Mouse (Mus musculus): ENCODE measurements around the gene Slc25a13.
"Not testable (repeated sequence)": the region's sequence is repeated elsewhere in the genome, so short reads cannot be mapped to it uniquely, and the experiment has no call there.

Gene Slc25a13

DNA sequence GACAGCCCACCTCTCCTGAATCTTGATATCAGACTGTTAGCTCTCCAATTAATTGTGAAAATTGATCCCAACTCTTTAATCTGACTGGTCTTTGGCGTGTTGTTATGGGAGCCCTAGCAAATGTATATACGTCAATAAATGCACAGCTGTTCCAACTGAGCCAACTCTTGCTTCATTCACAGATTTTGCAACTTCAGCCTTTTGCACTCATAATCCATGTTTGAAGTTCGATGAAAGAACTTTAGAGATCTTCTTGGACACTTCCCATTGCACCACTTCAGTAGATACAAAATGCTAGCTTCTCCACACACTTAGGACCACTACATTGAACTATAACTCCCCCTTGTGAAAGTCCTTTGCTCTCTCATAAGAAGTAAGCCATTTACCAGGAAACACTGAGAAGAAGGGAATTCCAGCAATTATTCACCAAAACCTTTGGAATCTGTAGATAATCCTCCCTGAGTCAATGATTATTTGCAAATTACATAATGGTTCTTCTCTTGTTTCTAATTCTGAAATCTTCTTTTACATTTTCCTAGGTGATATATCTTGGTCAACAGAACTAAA is 11.3 kb downstream of the Slc25a13 start:
- ATAC-seq (ENCODE audit: low TSS enrichment): no peak

DNA sequence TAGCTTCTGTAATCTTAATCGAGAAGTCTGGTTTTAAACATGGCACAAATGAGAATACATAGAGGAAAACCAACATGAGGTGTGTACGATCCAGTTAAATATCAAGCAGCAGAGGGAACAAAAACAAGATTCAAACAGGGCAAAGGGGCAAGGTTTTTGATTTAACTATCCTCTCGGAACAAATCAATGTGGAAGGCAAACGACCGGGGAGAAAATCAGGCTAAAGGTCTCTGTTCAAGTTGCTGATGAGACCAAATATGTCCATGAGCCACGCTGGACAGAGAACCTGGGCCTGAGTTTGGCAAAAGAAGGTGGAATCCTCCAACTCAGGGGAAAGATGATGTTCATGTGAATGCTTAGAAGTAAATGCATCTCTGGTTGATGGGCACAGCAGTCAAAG is 14.5 kb downstream of the Slc25a13 start:
- no peak for ATAC-seq (ENCODE audit: low TSS enrichment)

DNA sequence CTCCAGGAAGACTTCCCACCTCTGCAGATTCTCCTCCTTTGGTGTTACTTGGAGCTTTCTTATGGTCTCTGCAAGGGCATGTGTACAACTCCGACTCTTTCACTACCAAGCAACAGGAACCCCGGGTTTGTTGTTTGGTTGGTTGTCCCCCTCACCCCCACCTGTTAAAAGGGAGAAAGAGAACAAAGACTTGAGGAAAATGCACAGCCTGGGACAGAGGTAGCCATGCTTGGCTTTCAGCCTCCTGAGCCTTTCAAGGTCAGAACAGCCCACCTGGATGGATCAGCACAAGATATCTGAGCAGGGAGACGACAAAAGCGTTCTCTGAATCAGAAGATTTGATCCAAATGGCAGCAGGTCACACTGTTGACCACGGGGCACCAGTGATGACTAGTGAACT is 15.0 kb downstream of the Slc25a13 start:
- no peak for ATAC-seq (ENCODE audit: low TSS enrichment)

DNA sequence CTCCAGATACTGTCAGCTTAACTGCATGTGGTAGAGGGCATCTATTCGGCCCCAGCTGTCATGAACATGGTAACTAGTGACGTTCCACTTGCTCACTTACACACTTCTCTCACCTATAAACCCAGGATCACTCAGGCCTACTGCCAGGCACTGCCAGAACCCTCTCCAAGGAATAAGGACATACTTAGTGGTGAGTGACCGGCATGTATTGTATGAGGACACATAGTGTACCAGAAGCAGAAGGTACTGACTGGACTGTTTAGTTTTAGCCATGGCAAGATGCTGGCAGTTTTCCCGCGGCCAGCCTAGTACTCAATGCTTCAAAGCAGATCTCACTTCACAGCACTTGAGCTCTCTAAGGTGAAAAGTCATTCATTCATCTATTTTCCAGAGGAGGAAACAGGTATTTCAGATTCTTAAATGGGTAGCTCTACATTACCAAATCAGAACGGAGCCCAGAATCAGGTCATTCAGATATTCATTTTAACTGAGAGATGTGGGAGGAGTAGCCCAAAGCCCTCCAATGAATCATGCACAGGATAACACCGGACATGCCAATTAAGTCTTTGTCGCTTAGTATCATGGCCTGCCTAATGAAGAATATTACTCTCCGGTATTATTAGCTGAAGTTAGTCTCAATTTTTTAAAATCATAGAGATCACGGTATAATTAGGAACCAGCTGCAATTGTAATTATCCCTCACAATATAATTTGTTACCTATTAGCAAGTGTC is 17.7 kb downstream of the Slc25a13 start:
- no peak for ATAC-seq (ENCODE audit: low TSS enrichment)

DNA sequence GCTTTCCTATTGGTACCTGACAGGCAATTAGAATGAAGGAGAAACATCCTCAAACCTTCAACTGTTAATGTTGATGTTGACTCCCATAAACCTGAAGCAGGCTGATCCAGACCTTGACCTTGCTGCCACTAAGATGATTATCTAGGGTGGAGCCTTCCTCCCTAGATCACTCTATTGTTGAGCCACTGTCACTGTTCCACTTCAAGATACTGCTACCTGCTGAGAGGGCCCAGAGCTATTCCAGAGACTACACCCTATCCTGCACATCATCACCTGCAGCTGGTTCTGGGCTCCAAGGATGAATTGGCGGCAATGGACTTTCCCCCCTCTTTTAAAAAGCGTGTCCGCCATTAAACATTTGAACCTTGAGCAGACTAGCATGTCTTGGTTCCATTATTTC is 18.9 kb downstream of the Slc25a13 start:
- not testable (repeated sequence) for ATAC-seq (ENCODE audit: low TSS enrichment)

DNA sequence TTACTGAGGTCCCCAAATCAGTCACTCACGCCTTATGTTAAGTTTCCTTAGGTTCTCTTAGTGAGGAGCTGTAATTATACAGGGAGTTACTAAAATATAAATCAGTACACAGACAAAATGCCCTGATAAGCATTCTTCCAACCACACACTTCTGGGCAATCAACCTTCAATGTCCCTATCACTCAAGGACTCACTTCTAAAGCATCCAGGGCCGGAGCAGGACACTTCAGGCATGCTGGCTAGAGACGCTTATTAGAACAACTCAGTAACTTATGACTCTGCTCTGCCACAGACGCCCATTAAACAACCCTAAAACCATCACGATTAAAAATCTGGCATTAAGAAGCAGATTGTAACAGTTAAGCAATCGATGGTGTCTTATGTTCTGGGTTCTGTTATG is 19.6 kb downstream of the Slc25a13 start:
- no peak for ATAC-seq (ENCODE audit: low TSS enrichment)

DNA sequence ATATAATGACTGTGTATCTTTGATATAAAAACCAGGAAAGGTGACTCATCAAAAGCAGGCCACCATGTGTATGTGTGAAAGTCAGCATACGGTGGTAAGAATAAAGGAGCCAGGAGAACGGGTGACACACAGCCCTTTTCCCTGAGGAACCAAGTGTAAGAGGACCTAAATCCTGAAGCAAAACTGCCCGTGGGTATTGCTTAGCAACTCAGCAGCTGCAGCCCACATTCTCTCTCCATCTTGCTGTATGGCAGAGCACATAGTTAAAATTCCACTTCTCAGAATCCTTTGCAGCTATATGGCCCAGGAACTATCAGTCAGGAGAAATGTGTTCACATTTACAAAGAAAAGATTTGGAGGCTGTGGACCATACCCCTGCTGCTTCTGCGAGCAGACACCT is 20.4 kb downstream of the Slc25a13 start:
- peak; percentile 55 for ATAC-seq (ENCODE audit: low TSS enrichment)

DNA sequence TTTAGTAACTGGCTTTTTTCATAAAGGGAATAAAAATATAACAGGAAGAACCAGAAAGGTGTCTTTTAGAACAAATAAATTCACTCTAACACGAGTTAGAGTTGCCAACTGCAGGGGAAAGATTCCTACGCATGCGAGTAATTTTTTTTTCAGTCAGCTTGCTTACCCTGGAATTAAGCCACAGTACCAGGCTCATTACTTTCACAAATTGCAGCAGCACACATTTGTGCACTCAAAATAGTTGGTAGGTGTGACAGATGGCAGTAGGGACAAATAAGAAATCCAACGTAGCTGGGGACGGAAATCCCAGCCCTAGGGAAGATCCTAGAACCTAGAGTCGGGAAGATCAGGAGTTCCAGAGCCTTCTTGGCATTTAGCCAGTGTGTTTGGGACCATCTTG is 22.1 kb downstream of the Slc25a13 start:
- ATAC-seq (ENCODE audit: low TSS enrichment): peak; percentile 48

DNA sequence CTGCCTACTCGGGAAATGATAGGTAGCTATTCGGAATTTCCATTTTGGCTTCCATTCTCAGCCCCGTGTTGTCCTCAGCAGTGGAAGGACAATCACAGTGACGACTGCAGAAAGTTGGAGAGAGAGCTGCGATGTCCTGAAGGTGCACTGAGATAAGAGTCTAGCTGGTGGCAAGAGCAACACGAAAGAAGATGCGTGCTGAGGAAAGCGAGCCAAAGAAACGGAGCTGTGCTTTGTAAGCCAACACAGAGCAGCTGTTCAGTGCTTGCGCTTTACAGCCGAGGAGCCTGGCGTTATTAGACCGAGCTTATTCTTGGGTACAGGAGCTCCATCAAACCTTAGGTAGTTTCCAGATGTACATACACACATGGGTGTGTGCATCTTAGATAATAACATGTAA is 23.1 kb downstream of the Slc25a13 start:
- ATAC-seq (ENCODE audit: low TSS enrichment): peak; percentile 71

DNA sequence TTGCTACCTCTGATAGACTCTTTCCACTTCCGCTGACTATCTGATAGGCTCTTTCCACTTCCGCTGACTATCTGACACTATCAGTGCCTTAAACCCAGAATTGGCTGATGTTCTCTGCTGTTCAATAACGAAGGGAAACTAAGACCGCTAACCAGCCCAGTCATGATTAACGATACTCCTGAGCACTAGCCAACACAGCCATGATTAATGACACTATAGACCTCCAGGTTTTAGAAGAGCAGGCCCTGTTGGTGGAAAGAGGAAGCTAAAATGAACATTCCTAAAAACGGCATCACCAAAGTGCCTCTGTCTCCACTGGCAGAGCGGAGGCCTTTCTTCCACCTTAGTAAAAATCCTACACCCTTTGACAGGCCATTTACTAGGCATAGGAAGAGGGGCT is 24.6 kb downstream of the Slc25a13 start:
- no peak for ATAC-seq (ENCODE audit: low TSS enrichment)

DNA sequence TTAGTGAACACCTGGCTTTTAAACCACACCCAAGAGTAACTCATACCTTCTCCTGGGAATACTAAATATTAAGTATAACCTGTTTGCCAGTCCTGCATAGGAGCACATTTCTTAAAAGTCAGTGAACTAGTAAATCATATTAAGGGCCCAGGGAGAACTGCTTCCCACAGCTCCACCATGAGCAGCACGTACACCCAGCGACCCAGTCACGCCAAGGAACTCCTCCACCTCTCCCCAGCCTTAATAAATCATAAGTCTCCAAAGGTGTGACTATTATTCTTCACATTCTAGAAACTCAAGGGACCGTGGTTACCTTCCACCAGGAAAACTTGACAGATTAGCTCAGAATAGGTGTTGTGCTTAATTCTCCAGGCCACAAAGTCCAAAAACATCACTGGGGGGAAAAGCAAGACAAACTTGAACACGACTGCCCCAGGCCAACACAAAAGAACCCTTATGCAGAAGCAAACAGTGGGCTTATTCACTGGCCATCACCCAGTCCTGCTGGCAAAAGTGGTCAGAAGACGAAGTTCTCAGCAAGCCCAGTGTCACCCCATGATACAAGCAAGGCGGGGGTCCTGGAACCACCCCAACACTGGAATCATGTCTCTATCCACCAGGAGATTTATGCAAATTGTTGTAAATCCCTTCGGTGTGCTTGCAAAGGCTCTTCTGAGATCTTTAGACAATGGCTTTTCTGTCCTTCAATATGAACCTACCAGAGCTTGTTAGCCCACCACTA is 25.2 kb downstream of the Slc25a13 start:
- no peak; the same call in 1 of the 2 replicates for ATAC-seq (ENCODE audit: low TSS enrichment)

DNA sequence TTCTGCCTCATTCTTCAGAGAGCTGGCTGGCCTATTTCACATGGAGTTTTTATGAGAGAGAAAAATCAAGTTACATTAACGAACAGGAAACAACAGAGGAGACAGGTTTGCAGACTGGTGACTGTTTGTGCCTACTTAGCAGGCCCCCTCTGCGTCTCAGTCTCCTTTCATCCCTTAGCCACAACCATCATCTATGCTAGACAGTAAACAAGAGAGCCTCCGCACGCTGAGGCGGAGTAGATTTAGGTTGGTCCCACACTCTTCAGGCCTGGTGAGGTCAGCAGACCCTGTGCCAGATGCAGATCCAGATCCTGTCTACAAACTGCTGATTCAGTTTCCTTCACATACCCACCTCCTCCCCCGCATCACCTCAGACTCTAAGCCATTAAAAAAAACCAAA is 28.0 kb downstream of the Slc25a13 start:
- no peak for ATAC-seq (ENCODE audit: low TSS enrichment)

DNA sequence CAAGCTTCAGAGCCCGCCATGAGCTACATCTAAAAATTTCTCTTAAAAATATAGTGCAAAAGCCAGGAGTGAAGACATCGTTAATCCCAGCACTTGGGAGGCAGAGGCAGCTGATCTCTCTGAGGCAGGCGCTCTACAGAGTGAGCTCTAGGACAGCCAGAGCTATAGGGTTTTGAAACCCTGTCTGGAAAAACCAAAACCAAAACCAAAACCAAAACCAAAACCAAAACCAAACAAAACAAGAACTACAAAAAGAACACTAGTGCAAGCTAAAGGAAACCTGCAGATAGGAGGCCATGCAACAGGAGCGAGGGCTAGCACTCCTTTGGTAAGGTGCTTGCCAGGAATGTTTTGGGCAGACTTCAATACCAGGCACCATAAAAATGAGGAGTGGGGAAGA is 30.5 kb downstream of the Slc25a13 start:
- no peak for ATAC-seq (ENCODE audit: low TSS enrichment)

DNA sequence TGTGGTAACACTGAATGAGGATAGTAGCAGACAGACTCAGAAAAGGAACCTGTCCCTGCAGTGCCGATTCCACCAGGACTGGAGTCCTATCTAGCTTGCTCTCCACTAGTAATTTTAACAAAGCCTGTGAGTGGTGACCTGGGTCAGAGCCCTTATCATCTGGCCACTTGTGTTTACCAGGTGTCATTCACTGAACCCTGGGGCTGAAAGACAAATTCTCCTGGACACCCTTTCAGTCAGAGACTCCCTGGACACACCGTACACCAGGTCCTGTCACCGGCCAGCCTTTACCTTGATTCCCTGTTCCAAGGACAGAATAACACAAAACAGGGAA is 31.3 kb downstream of the Slc25a13 start:
- no peak for ATAC-seq (ENCODE audit: low TSS enrichment)

DNA sequence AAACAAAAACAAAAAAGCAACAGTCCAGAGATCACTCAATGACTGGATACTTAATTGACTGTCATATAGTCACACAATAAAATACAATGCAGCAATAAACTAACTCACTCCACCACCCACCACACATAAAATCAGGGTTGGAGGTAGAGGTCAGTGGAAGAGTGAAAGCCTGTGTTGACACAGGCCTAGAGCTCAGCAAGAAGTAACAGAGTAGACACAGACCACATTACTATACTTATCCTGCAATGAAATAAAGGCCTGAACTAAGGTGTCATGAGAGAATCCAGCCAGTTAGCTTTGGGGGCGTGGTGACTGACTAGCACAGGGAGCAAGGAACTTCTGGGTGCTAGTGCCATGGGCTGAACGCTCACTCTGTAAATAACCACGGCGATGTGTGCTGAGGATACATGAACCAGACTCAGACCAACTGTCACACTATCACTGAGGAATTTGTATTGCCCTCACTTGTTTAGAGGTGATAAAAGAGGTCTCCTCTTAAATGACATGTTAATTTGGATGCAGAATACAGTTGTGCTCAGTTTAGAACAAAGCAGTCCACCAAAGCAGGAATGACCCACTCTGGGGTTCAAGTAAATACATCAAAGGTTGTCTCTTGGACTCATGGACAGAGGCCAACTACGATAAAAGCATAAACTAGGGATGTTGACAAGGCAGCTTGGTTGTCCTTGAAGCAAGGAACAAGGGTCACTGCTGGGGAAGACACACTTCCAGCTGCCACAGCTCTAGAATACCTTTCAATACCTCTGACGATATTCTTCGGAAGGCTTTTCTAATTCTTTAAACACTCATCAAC is 31.8 kb downstream of the Slc25a13 start:
- ATAC-seq (ENCODE audit: low TSS enrichment): no peak

DNA sequence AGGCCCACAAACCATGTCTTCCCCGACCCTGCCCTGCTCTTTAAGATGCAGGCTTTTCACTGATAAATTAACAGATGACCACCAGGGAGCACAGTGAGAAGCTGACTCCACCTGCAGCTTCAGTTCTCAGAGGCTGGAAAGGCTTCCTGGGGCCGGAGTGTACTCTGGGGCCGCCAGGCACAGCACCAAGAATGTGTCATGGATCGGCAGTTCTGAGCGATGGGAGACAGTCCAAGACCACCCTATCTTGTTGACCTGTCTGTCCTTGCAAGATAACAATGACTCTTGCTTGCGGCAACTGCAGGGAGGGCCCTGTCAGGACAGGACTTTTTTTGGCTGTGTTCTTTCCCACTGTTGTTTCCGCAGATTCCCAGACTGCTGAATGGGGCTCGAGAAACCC is 33.4 kb downstream of the Slc25a13 start:
- ATAC-seq (ENCODE audit: low TSS enrichment): no peak

DNA sequence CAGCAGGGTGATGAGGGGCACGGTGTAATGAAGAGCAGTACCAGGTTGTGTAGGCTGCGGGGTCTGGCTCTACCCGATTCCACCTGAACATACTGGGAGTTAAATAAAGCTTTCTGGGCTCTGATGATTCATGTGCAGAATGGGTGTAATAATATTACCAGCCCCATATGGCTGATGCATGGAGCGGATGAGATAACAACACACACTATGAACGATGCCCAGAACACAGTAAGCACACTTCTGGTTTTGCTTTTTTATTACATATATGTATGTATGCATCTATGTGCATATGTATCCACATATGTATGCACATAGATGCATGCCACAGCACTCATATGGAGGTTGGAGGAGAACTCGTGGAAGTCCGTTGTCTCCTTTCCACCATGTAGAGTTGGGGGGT is 34.8 kb downstream of the Slc25a13 start:
- ATAC-seq (ENCODE audit: low TSS enrichment): peak; percentile 45

DNA sequence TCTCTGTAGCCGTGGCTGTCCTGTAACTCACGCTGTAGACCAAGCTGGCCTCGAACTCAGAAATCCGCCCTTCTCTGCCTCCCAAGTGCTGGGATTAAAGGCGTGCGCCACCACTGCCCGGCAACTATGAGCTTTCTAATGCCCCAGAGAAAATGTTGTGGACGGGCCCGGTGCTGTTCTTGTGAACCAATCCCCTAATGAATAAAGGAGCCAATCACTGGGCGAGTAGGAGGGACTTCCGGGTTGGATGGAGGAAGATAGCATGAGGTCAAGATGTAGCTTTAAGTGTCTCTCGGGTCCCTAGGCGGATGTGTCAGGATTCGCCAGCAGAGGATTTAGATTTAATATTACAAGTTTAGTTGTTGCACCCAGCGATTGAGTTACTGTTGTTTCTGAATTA is 38.6 kb downstream of the Slc25a13 start:
- not testable (repeated sequence) for ATAC-seq (ENCODE audit: low TSS enrichment)

DNA sequence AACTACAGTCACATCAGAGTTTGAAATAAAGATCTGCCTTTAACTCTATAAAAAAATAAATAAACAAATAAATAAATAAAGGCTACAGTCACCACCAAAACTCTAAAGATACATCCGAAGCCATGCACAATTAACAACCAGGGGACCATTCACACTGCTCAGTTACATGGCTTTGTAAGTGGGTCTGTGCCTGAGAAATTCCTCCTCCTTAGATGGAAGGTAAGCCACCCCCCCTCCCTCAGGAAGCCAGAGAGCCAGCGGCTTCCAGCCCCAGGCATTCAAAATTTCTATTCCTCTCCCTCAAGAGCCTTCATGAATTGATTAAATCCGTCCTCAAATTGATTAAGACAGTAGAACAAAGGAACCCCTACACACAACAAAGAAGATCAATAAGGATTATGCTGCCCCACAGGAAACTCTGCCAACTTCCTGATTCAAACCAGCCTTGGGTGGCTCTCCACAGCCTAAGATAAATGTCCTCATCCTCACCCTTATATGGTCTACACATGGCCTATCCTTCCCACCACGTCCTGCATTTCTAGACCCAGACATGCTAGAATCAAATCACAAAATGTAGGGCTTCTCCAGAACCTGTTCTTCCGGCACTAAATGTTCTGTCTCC is 41.5 kb downstream of the Slc25a13 start:
- ATAC-seq (ENCODE audit: low TSS enrichment): no peak

DNA sequence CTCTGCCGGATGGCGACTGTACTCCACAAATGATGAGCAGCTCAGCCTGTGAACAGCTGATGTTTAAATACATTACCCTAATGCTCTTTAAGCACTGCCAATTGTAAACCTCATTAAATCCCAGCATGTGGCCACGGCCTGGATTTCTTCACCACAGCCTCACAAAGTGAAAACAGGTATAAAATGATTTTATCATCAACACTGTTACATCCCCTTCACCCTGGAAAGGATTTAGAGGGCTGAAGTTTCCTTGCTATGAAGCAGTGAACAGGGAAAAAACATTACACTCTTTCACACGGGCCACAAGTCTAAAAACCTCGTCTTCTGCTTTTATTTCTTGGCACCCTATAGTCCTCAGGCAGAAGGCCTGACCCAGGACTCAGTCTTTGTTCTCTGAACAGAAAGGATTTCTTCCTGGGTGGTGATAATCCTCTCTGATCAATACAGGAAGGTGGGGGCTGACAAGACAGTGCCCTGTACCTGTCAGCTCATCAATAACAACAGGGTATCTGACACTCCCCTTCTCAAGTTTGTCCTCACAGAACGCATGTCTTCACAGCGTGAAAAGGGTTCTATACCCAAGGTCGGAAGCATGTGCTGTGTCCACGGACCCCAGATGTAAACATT is 42.9 kb downstream of the Slc25a13 start:
- ATAC-seq (ENCODE audit: low TSS enrichment): no peak

DNA sequence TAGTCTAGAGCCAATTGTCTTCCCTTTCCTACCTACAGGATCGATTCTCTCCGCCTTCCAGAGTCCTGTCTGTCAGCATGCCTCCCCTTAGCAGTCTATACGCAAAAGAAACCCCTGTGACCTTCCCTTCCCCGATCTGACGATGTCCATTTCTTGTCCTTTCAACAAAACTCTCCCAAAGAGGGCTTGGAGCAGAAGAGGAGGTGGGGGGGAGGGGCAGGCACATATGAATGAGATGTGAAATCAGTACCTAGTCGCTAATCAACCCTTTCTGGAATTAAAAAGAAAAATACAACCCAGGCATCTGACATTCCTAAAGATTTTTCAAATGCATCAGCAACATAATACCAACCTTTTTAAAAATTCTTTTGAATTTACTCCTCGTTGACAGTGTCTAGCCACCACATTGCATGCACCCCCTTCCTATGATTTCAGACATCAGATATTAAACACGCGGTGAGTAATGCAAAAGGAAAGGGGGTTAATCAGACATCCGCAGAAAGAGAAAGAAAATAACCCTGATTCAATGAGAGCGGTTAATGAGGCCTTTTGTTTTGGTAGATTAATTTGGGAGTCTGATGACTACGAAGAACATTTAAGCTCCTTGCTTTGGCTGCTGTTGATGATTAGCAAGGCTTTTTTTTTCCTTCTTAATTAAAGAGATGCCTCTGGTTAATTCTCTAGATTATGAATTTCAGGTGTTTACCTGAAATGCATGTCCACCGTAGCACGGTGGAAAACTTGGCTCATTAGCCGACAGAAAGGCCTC is 43.6 kb downstream of the Slc25a13 start:
- no peak for ATAC-seq (ENCODE audit: low TSS enrichment)

Measured in frontal cortex, adult (tissue).